ENCODE assay signal across 28 mouse cellular contexts in genomic region chr12:91256334-91256733, GRCm38 (mm10).
DNase-seq lines count a peak whose midpoint lies in the region; ATAC-seq and TF ChIP-seq lines count a peak whose summit lies in the region.
"Had no signal": no experiment of that assay in that cellular context is flagged by ENCODE, and none has a peak within 500 bp of the region (broad histone marks: within the 10 kb centered on the region; RNA-seq: fewer than 3 reads in every experiment).

No protein-coding gene starts in this region.

- H3K9me3 ChIP-seq in G1E (replicated peaks) = no peaks in the 10 kb centered on the region
- H3K9me3 ChIP-seq in forebrain, embryonic 16.5 days (ENCODE audit: control insufficient read depth, low read length) = no peaks in the 10 kb centered on the region
- H3K9me3 ChIP-seq: embryonic facial prominence, embryonic 13.5 days; embryonic facial prominence, embryonic 15.5 days; forebrain, embryonic 10.5 days; forebrain, embryonic 12.5 days had no signal

- no peak overlapping the region for H3K9ac ChIP-seq in forebrain, embryonic 16.5 days (replicated peaks; ENCODE audit: low read depth, low read length)
- H3K9ac ChIP-seq: embryonic facial prominence, embryonic 13.5 days; embryonic facial prominence, embryonic 15.5 days; forebrain, embryonic 12.5 days; forebrain, postnatal 0 days had no signal

- TF ChIP-seq CTCF in G1E (IDR thresholded peaks at IDR 0.05; ENCODE audit: low read depth, low read length) = no peak

- 92% methylated on average over 7 of the region's 7 CpGs for WGBS in forebrain, embryonic 16.5 days

- H3K4me2 ChIP-seq in forebrain, embryonic 16.5 days (ENCODE audit: low read length) = no peak overlapping the region
- H3K4me2 ChIP-seq: embryonic facial prominence, embryonic 13.5 days; embryonic facial prominence, embryonic 15.5 days; forebrain, embryonic 12.5 days had no signal

- H3K27ac ChIP-seq in forebrain, embryonic 16.5 days (ENCODE audit: low read length) = no peak overlapping the region
- H3K27ac ChIP-seq: embryonic facial prominence, embryonic 13.5 days; embryonic facial prominence, embryonic 15.5 days; forebrain, embryonic 10.5 days; forebrain, embryonic 12.5 days had no signal

- H3K4me1 ChIP-seq in G1E (ENCODE audit: insufficient read depth, low read depth, low read length) = peaks cover 5% of the 10 kb centered on the region
- H3K4me1 ChIP-seq in forebrain, embryonic 16.5 days (replicated peaks; ENCODE audit: control insufficient read depth, insufficient read depth, low read length) = no peaks in the 10 kb centered on the region
- H3K4me1 ChIP-seq: embryonic facial prominence, embryonic 13.5 days; embryonic facial prominence, embryonic 15.5 days; forebrain, embryonic 10.5 days; forebrain, embryonic 12.5 days had no signal

- ATAC-seq in G1E (ENCODE audit: extremely low read depth, insufficient number of reproducible peaks, low FRiP score, poor library complexity, severe bottlenecking) = peak; percentile 65; the same call in 1 of the 2 replicates
- ATAC-seq in megakaryocyte progenitor cell, adult 5-6 weeks (replicated peaks; ENCODE audit: poor library complexity) = peak; percentile 58
- ATAC-seq in forebrain, embryonic 16.5 days = no peak
- ATAC-seq: CD4-positive, CD25-positive, alpha-beta regulatory T cell, adult 4 months; forebrain, embryonic 14.5 days; forebrain, postnatal 0 days had no signal

- no peaks in the 10 kb centered on the region for H3K27me3 ChIP-seq in G1E (ENCODE audit: insufficient read depth, low read length)
- no peaks in the 10 kb centered on the region for H3K27me3 ChIP-seq in forebrain, embryonic 16.5 days (replicated peaks; ENCODE audit: control insufficient read depth, insufficient read depth, low read length)
- H3K27me3 ChIP-seq: CH12.LX; embryonic facial prominence, embryonic 13.5 days; embryonic facial prominence, embryonic 15.5 days; forebrain, embryonic 12.5 days had no signal

- H3K36me3 ChIP-seq in G1E (replicated peaks) = peaks cover 64% of the 10 kb centered on the region
- H3K36me3 ChIP-seq in forebrain, embryonic 16.5 days (ENCODE audit: control insufficient read depth, insufficient read depth) = no peaks in the 10 kb centered on the region
- H3K36me3 ChIP-seq: embryonic facial prominence, embryonic 13.5 days; embryonic facial prominence, embryonic 15.5 days had no signal

- no peak overlapping the region for H3K4me3 ChIP-seq in G1E (ENCODE audit: low read depth, low read length)
- no peak overlapping the region for H3K4me3 ChIP-seq in forebrain, embryonic 16.5 days (replicated peaks; ENCODE audit: low read length)
- H3K4me3 ChIP-seq: embryonic facial prominence, embryonic 13.5 days; embryonic facial prominence, embryonic 15.5 days; erythroblast, embryonic 14.5 days; forebrain, embryonic 10.5 days; forebrain, embryonic 12.5 days had no signal

- DNase-seq in 416B (ENCODE audit: low read depth) (peak; percentile 29), G1E (ENCODE audit: low spot score) (peak; percentile 5)
- DNase-seq in c-Kit-positive CD71-positive TER-119-negative erythroid progenitor cells, embryonic 14.5 days (ENCODE audit: low read depth) = peak; percentile 5
- DNase-seq in gastrocnemius, postnatal 4 days (ENCODE audit: low spot score in 2 of 2) = no peak
- DNase-seq in Muller cell, postnatal 12 days (ENCODE audit: inconsistent ontology term) = no peak
- no peak for DNase-seq in natural killer cell, adult 2 months (ENCODE audit: low spot score in 2 of 2)
- DNase-seq: adrenal gland, adult 2 months; adrenal gland, postnatal 10 days; adrenal gland, postnatal 25 days; B cell, adult 2 months; cerebellum, adult 11 months; cerebellum, adult 18-20 months; cerebellum, adult 8-10 months; cerebellum, adult 9-11 months; cerebellum, postnatal 14 days; cerebellum, postnatal 36 days; embryo, embryonic 11 days; forebrain, postnatal 0 days had no signal

Comparison
In these comparisons a context has a peak if more than half of its experiments do, and no peak if none do; other contexts are left out.
1. DNase-seq: peak in 416B (single experiment), G1E (single experiment) and c-Kit-positive CD71-positive TER-119-negative erythroid progenitor cells, embryonic 14.5 days (single experiment); none in gastrocnemius, postnatal 4 days (0 of 2), Muller cell, postnatal 12 days (single experiment) and natural killer cell, adult 2 months (0 of 2).